Mouse (Mus musculus): Measurements from ENCODE around the gene Thoc5. TPM values are rescaled to one million over a fixed set of nuclear protein-coding genes. Genes with fewer than 3 reads are reported as not detected.
A peak's percentile ranks its signal among the peaks of the same experiment; 100 is the strongest.

The Thoc5 gene
- polyA plus RNA-seq (2015; fragmentation: Nextera tagmentation; extraction: Ambion mirVana), result 32.8 and 34.3 TPM in 2 replicates

GRCm38 (mm10) chr11:4894848-4895816 lies at the start of gene Thoc5:
Thoc5 (plus strand) TSS chr11:4895320.
- no peaks in the 10 kb centered on the region for H3K27me3 ChIP-seq
- H3K4me1 ChIP-seq, result peaks cover 9% of the 10 kb centered on the region
- H3K4me3 ChIP-seq, result peak within 1 kb of the TSS; percentile 77
- no peaks in the 10 kb centered on the region for H3K9me3 ChIP-seq
- H3K36me3 ChIP-seq, result no peaks in the 10 kb centered on the region; the same call in 1 of the 2 replicates
- H3K9ac ChIP-seq, result peak within 1 kb of the TSS; percentile 72
- 2% methylated on average over 52 of the region's 52 CpGs for WGBS
- H3K4me2 ChIP-seq, result peak within 1 kb of the TSS; percentile 82
- ATAC-seq (ENCODE audit: borderline replicate concordance, extremely low read depth, low FRiP score, low TSS enrichment), result peak; percentile 87; the same call in 1 of the 2 replicates
- H3K27ac ChIP-seq, result peak within 1 kb of the TSS; percentile 34; the same call in 1 of the 2 replicates

- H3K4me2 ChIP-seq, result peak overlapping the region; percentile 72
- WGBS, result under 1% methylated on average over 50 of the region's 50 CpGs
- no peaks in the 10 kb centered on the region for H3K36me3 ChIP-seq
- ATAC-seq (ENCODE audit: borderline replicate concordance, extremely low read depth, low FRiP score, low TSS enrichment), result peak; percentile 48
- no peaks in the 10 kb centered on the region for H3K27me3 ChIP-seq
- H3K9ac ChIP-seq, result peak overlapping the region; percentile 96
- H3K4me3 ChIP-seq, result peak overlapping the region; percentile 100
- H3K4me1 ChIP-seq, result peaks cover 10% of the 10 kb centered on the region; the same call in 1 of the 2 replicates
- no peaks in the 10 kb centered on the region for H3K9me3 ChIP-seq
- peak overlapping the region; percentile 80 for H3K27ac ChIP-seq
Observed at GRCm38 (mm10) chr11:4848483-4849248, 46.5 kb upstream of the Thoc5 start.

- peaks cover 10% of the 10 kb centered on the region; the same call in 1 of the 2 replicates for H3K4me1 ChIP-seq
Observed at GRCm38 (mm10) chr11:4849258-4849943, 45.7 kb upstream of the Thoc5 start, which contains the start of gene Nf2. Nf2 (minus strand) TSS chr11:4849536.

GRCm38 (mm10) chr11:4850404-4850803 lies 44.7 kb upstream of the Thoc5 start:
- H3K4me3 ChIP-seq, result peak overlapping the region; percentile 100
- no peak for ATAC-seq (ENCODE audit: borderline replicate concordance, extremely low read depth, low FRiP score, low TSS enrichment)
- no peaks in the 10 kb centered on the region for H3K36me3 ChIP-seq
- peaks cover 10% of the 10 kb centered on the region; the same call in 1 of the 2 replicates for H3K4me1 ChIP-seq
- 88% methylated on average over 2 of the region's 2 CpGs for WGBS
- peak overlapping the region; percentile 61; the same call in 1 of the 2 replicates for H3K4me2 ChIP-seq
- H3K27ac ChIP-seq, result no peak overlapping the region
- no peaks in the 10 kb centered on the region for H3K27me3 ChIP-seq
- no peak overlapping the region for H3K9ac ChIP-seq
- H3K9me3 ChIP-seq, result no peaks in the 10 kb centered on the region

More at GRCm38 (mm10) chr11:4849258-4849943, 45.7 kb upstream of the Thoc5 start, which contains the start of gene Nf2:
- H3K27me3 ChIP-seq, result no peaks in the 10 kb centered on the region
- no peaks in the 10 kb centered on the region for H3K9me3 ChIP-seq
- WGBS, result under 1% methylated on average over 60 of the region's 60 CpGs
- H3K4me3 ChIP-seq, result peak within 1 kb of the TSS; percentile 100
- H3K36me3 ChIP-seq, result no peaks in the 10 kb centered on the region
- peak within 1 kb of the TSS; percentile 80 for H3K27ac ChIP-seq
- H3K4me2 ChIP-seq, result peak within 1 kb of the TSS; percentile 72
- peak within 1 kb of the TSS; percentile 96 for H3K9ac ChIP-seq
- ATAC-seq (ENCODE audit: borderline replicate concordance, extremely low read depth, low FRiP score, low TSS enrichment), result peak; percentile 99

- Histone ChIP-seq H3K36me3 (no peaks in the 10 kb centered on the region), H3K4me1 (peaks cover 5% of the 10 kb centered on the region; the same call in 1 of the 2 replicates), H3K9me3 (no peaks in the 10 kb centered on the region), H3K9ac (no peak overlapping the region), H3K27me3 (no peaks in the 10 kb centered on the region), H3K4me3 (no peak overlapping the region), H3K4me2 (no peak overlapping the region), H3K27ac (no peak overlapping the region)
- ATAC-seq (ENCODE audit: borderline replicate concordance, extremely low read depth, low FRiP score, low TSS enrichment), result no peak
Observed at GRCm38 (mm10) chr11:4853021-4853420, 42.1 kb upstream of the Thoc5 start.

- H3K36me3 ChIP-seq, result no peaks in the 10 kb centered on the region
- H3K4me1 ChIP-seq, result peaks cover 4% of the 10 kb centered on the region; the same call in 1 of the 2 replicates
- no peak overlapping the region for H3K27ac ChIP-seq
- no peak for ATAC-seq (ENCODE audit: borderline replicate concordance, extremely low read depth, low FRiP score, low TSS enrichment)
- no peak overlapping the region for H3K4me2 ChIP-seq
- no peak overlapping the region for H3K9ac ChIP-seq
- no peaks in the 10 kb centered on the region for H3K9me3 ChIP-seq
- no peaks in the 10 kb centered on the region for H3K27me3 ChIP-seq
- WGBS, result 96% methylated on average over 5 of the region's 5 CpGs
- no peak overlapping the region for H3K4me3 ChIP-seq
Observed at GRCm38 (mm10) chr11:4854181-4854580, 40.9 kb upstream of the Thoc5 start.

- no peaks in the 10 kb centered on the region for H3K4me1 ChIP-seq
- no peaks in the 10 kb centered on the region for H3K9me3 ChIP-seq
- H3K36me3 ChIP-seq, result no peaks in the 10 kb centered on the region
- WGBS, result 42% methylated on average over 2 of the region's 2 CpGs
- H3K4me3 ChIP-seq, result no peak overlapping the region
- no peak for ATAC-seq (ENCODE audit: borderline replicate concordance, extremely low read depth, low FRiP score, low TSS enrichment)
- H3K27ac ChIP-seq, result no peak overlapping the region
- no peak overlapping the region for H3K9ac ChIP-seq
- H3K4me2 ChIP-seq, result no peak overlapping the region
- no peaks in the 10 kb centered on the region for H3K27me3 ChIP-seq
Observed at GRCm38 (mm10) chr11:4858416-4858815, 36.7 kb upstream of the Thoc5 start.

GRCm38 (mm10) chr11:4860986-4861385 lies 34.1 kb upstream of the Thoc5 start:
- ATAC-seq (ENCODE audit: borderline replicate concordance, extremely low read depth, low FRiP score, low TSS enrichment), result no peak
- no peaks in the 10 kb centered on the region for H3K4me1 ChIP-seq
- H3K27me3 ChIP-seq, result no peaks in the 10 kb centered on the region
- no peak overlapping the region for H3K4me2 ChIP-seq
- H3K9me3 ChIP-seq, result no peaks in the 10 kb centered on the region
- no peak overlapping the region for H3K9ac ChIP-seq
- no peak overlapping the region for H3K4me3 ChIP-seq
- WGBS, result 43% methylated on average over 1 of the region's 1 CpGs
- H3K36me3 ChIP-seq, result no peaks in the 10 kb centered on the region
- no peak overlapping the region for H3K27ac ChIP-seq

GRCm38 (mm10) chr11:4861816-4862604 lies 33.1 kb upstream of the Thoc5 start:
- no peak overlapping the region for H3K4me3 ChIP-seq
- H3K9me3 ChIP-seq, result no peaks in the 10 kb centered on the region
- no peaks in the 10 kb centered on the region for H3K27me3 ChIP-seq
- H3K27ac ChIP-seq, result no peak overlapping the region
- WGBS, result 43% methylated on average over 11 of the region's 11 CpGs
- no peaks in the 10 kb centered on the region for H3K36me3 ChIP-seq
- H3K9ac ChIP-seq, result no peak overlapping the region
- H3K4me1 ChIP-seq, result no peaks in the 10 kb centered on the region
- no peak overlapping the region for H3K4me2 ChIP-seq
- no peak for ATAC-seq (ENCODE audit: borderline replicate concordance, extremely low read depth, low FRiP score, low TSS enrichment)

- no peak overlapping the region for H3K9ac ChIP-seq
- H3K9me3 ChIP-seq, result no peaks in the 10 kb centered on the region
- 91% methylated on average over 1 of the region's 1 CpGs for WGBS
- no peak for ATAC-seq (ENCODE audit: borderline replicate concordance, extremely low read depth, low FRiP score, low TSS enrichment)
- H3K4me1 ChIP-seq, result no peaks in the 10 kb centered on the region
- H3K36me3 ChIP-seq, result no peaks in the 10 kb centered on the region
- H3K4me3 ChIP-seq, result no peak overlapping the region
- H3K27me3 ChIP-seq, result no peaks in the 10 kb centered on the region
- H3K27ac ChIP-seq, result no peak overlapping the region
- H3K4me2 ChIP-seq, result no peak overlapping the region
Observed at GRCm38 (mm10) chr11:4862730-4863129, 32.4 kb upstream of the Thoc5 start.
